Mouse (Mus musculus) lung, postnatal 36 days (tissue): ENCODE measurements around the gene Atp2b2.

Source experiments
- DNase-seq: peaks from one replicate; pipeline ENCODE4 v3.0.0; 2022; ENCODE audit warnings: mixed read lengths

The Atp2b2 gene

GRCm38 (mm10) chr6:113695766-113696355, 346.6 kb downstream of the Atp2b2 start:
- no peak for DNase-seq

- DNase-seq = no peak
Observed at GRCm38 (mm10) chr6:113695203-113695602, 347.2 kb downstream of the Atp2b2 start.
